Mouse (Mus musculus) forebrain, embryonic 12.5 days (tissue): ENCODE measurements at regions not wholly inside any gene's neighbourhood (a gene's known extent, or its start where the extent isn't known, plus 50 kb on each side); places are given as distances from the start of the nearest gene placed in this dataset.
A peak's percentile ranks its signal among the peaks of the same experiment; 100 is the strongest.

Source experiments
- ATAC-seq: fragments of 200-750 bp; cut with Nextera tagmentation; 2 replicates; pipeline ENCODE4 v1.8.0; 2017; ENCODE audit warnings: moderate TSS enrichment; ENCODE audit not compliant: low FRiP score
- H3K27ac ChIP-seq: fragments of 300-500 bp; sonication (generic); 2 replicates; pipeline ENCODE4 v1.5.1; 2016; ENCODE audit warnings: mild to moderate bottlenecking
- H3K27me3 ChIP-seq: fragments of 300-500 bp; sonication (generic); 2 replicates; pipeline ENCODE4 v1.6.1; 2016; ENCODE audit warnings: mild to moderate bottlenecking
- H3K36me3 ChIP-seq: fragments of 300-500 bp; sonication (generic); replicated peaks from 2 replicates; pipeline ENCODE4 v1.6.1; 2016; ENCODE audit warnings: mild to moderate bottlenecking
- H3K4me1 ChIP-seq: fragments of 300-500 bp; sonication (generic); 2 replicates; pipeline ENCODE4 v1.6.1; 2016
- H3K4me2 ChIP-seq: fragments of 300-500 bp; sonication (generic); 2 replicates; pipeline ENCODE4 v1.6.1; 2016; ENCODE audit warnings: mild to moderate bottlenecking, moderate library complexity
- H3K4me3 ChIP-seq: fragments of 300-500 bp; sonication (generic); replicated peaks from 2 replicates; pipeline ENCODE4 v1.5.1; 2016; ENCODE audit warnings: mild to moderate bottlenecking
- H3K9ac ChIP-seq: fragments of 300-500 bp; sonication (generic); 2 replicates; pipeline ENCODE4 v1.6.1; 2016; ENCODE audit warnings: mild to moderate bottlenecking
- H3K9me3 ChIP-seq: fragments of 300-500 bp; sonication (generic); 2 replicates; pipeline ENCODE4 v1.6.1; 2016
- WGBS: fragments of 180-500 bp; shearing (Covaris S2); methylation state at CpG from one replicate; pipeline ENCODE4 v1.1.7; 2016; 5-methylcytosine and 5-hydroxymethylcytosine counted together

GRCm38 (mm10) chr11:85966207-85966606 is 80.0 kb downstream of the Tbx4 start:
- Histone ChIP-seq H3K4me2 (no peak overlapping the region), H3K9me3 (0 out of 2 replicates have a peak, but pooled peaks cover 2% of the 10 kb centered on the region), H3K9ac (no peak overlapping the region), H3K4me3 (no peak overlapping the region), H3K36me3 (no peaks in the 10 kb centered on the region), H3K27me3 (0 out of 2 replicates have a peak, but pooled peaks cover 2% of the 10 kb centered on the region), H3K4me1 (no peaks in the 10 kb centered on the region), H3K27ac (no peak overlapping the region)
- no peak for ATAC-seq
- WGBS: 82% methylated on average over 5 of the region's 5 CpGs

GRCm38 (mm10) chr11:85970287-85970686 is 84.1 kb downstream of the Tbx4 start:
- Histone ChIP-seq H3K27ac (no peak overlapping the region), H3K27me3 (peaks cover 8% of the 10 kb centered on the region; the same call in 1 of the 2 replicates), H3K36me3 (no peaks in the 10 kb centered on the region), H3K4me3 (no peak overlapping the region), H3K9ac (no peak overlapping the region), H3K4me1 (no peaks in the 10 kb centered on the region), H3K9me3 (0 out of 2 replicates have a peak, but pooled peaks cover 2% of the 10 kb centered on the region), H3K4me2 (no peak overlapping the region)
- WGBS: 77% methylated on average over 2 of the region's 2 CpGs
- ATAC-seq: no peak

- 0 out of 2 replicates have a peak, but pooled peaks cover 2% of the 10 kb centered on the region for H3K9me3 ChIP-seq
- H3K9ac ChIP-seq: no peak overlapping the region
- no peak overlapping the region for H3K4me2 ChIP-seq
- 22% methylated on average over 7 of the region's 7 CpGs for WGBS
- H3K36me3 ChIP-seq: no peaks in the 10 kb centered on the region
- no peaks in the 10 kb centered on the region for H3K4me1 ChIP-seq
- no peak for ATAC-seq
- H3K27me3 ChIP-seq: peaks cover 8% of the 10 kb centered on the region; the same call in 1 of the 2 replicates
- H3K4me3 ChIP-seq: no peak overlapping the region
- no peak overlapping the region for H3K27ac ChIP-seq
Measured at GRCm38 (mm10) chr11:85972385-85972784, 86.2 kb downstream of the Tbx4 start.

GRCm38 (mm10) chr11:85973736-85974135 is 87.5 kb downstream of the Tbx4 start:
- Histone ChIP-seq H3K4me2 (no peak overlapping the region), H3K27me3 (peaks cover 8% of the 10 kb centered on the region; the same call in 1 of the 2 replicates), H3K4me3 (no peak overlapping the region), H3K4me1 (no peaks in the 10 kb centered on the region), H3K9me3 (0 out of 2 replicates have a peak, but pooled peaks cover 2% of the 10 kb centered on the region), H3K36me3 (no peaks in the 10 kb centered on the region), H3K9ac (no peak overlapping the region), H3K27ac (no peak overlapping the region)
- no peak for ATAC-seq
- 67% methylated on average over 5 of the region's 5 CpGs for WGBS

GRCm38 (mm10) chr11:85976693-85977434 is 90.6 kb downstream of the Tbx4 start:
- no peak overlapping the region for H3K27ac ChIP-seq
- H3K4me1 ChIP-seq: no peaks in the 10 kb centered on the region
- H3K4me3 ChIP-seq: no peak overlapping the region
- no peaks in the 10 kb centered on the region for H3K9me3 ChIP-seq
- H3K27me3 ChIP-seq: peaks cover 6% of the 10 kb centered on the region; the same call in 1 of the 2 replicates
- 88% methylated on average over 18 of the region's 18 CpGs for WGBS
- no peak overlapping the region for H3K4me2 ChIP-seq
- ATAC-seq: no peak
- H3K36me3 ChIP-seq: no peaks in the 10 kb centered on the region
- H3K9ac ChIP-seq: no peak overlapping the region

- ATAC-seq: no peak
- 90% methylated on average over 11 of the region's 11 CpGs for WGBS
- no peak overlapping the region for H3K27ac ChIP-seq
Measured at GRCm38 (mm10) chr11:85980388-85980787, 94.2 kb downstream of the Tbx4 start.

GRCm38 (mm10) chr11:85981561-85981960 is 95.3 kb downstream of the Tbx4 start:
- no peak for ATAC-seq
- no peaks in the 10 kb centered on the region for H3K4me1 ChIP-seq
- H3K27ac ChIP-seq: no peak overlapping the region
- no peaks in the 10 kb centered on the region for H3K36me3 ChIP-seq
- H3K4me3 ChIP-seq: no peak overlapping the region
- no peaks in the 10 kb centered on the region for H3K9me3 ChIP-seq
- H3K9ac ChIP-seq: no peak overlapping the region
- H3K4me2 ChIP-seq: no peak overlapping the region
- H3K27me3 ChIP-seq: no peaks in the 10 kb centered on the region
- WGBS: 87% methylated on average over 4 of the region's 4 CpGs

More at GRCm38 (mm10) chr11:85980388-85980787, 94.2 kb downstream of the Tbx4 start:
- Histone ChIP-seq H3K4me1 (no peaks in the 10 kb centered on the region), H3K9ac (no peak overlapping the region), H3K27me3 (no peaks in the 10 kb centered on the region), H3K36me3 (no peaks in the 10 kb centered on the region), H3K9me3 (no peaks in the 10 kb centered on the region), H3K4me2 (no peak overlapping the region), H3K4me3 (no peak overlapping the region)

GRCm38 (mm10) chr11:85986338-85986737 is 100.1 kb downstream of the Tbx4 start:
- Histone ChIP-seq H3K27ac (no peak overlapping the region), H3K9ac (no peak overlapping the region), H3K4me2 (no peak overlapping the region), H3K27me3 (peaks cover 20% of the 10 kb centered on the region), H3K4me1 (peaks cover 11% of the 10 kb centered on the region), H3K4me3 (no peak overlapping the region), H3K36me3 (no peaks in the 10 kb centered on the region), H3K9me3 (no peaks in the 10 kb centered on the region)
- 88% methylated on average over 8 of the region's 8 CpGs for WGBS
- no peak for ATAC-seq

GRCm38 (mm10) chr11:85987181-85987580 is 101.0 kb downstream of the Tbx4 start:
- no peak overlapping the region for H3K4me3 ChIP-seq
- H3K27me3 ChIP-seq: peaks cover 20% of the 10 kb centered on the region
- H3K27ac ChIP-seq: no peak overlapping the region
- peaks cover 11% of the 10 kb centered on the region for H3K4me1 ChIP-seq
- H3K9ac ChIP-seq: no peak overlapping the region
- no peaks in the 10 kb centered on the region for H3K36me3 ChIP-seq
- no peak for ATAC-seq
- 91% methylated on average over 2 of the region's 2 CpGs for WGBS
- H3K4me2 ChIP-seq: no peak overlapping the region
- H3K9me3 ChIP-seq: no peaks in the 10 kb centered on the region

GRCm38 (mm10) chr11:85989536-85989935 is 103.3 kb downstream of the Tbx4 start:
- Histone ChIP-seq H3K36me3 (no peaks in the 10 kb centered on the region), H3K9ac (no peak overlapping the region; the same call in 1 of the 2 replicates), H3K4me1 (peaks cover 11% of the 10 kb centered on the region), H3K27ac (no peak overlapping the region), H3K27me3 (peaks cover 22% of the 10 kb centered on the region), H3K9me3 (no peaks in the 10 kb centered on the region), H3K4me2 (peak overlapping the region; percentile 52), H3K4me3 (peak overlapping the region; percentile 22)
- WGBS: 8% methylated on average over 10 of the region's 10 CpGs
- no peak for ATAC-seq

GRCm38 (mm10) chr11:85989940-85990493 is 103.8 kb downstream of the Tbx4 start:
- Histone ChIP-seq H3K27ac (no peak overlapping the region), H3K4me3 (peak overlapping the region; percentile 22), H3K27me3 (peaks cover 25% of the 10 kb centered on the region), H3K9me3 (no peaks in the 10 kb centered on the region), H3K4me2 (peak overlapping the region; percentile 52), H3K9ac (no peak overlapping the region; the same call in 1 of the 2 replicates), H3K36me3 (no peaks in the 10 kb centered on the region), H3K4me1 (peaks cover 12% of the 10 kb centered on the region)
- 11% methylated on average over 11 of the region's 12 CpGs for WGBS
- ATAC-seq: no peak

GRCm38 (mm10) chr11:85995318-85996095 is 109.3 kb downstream of the Tbx4 start:
- Histone ChIP-seq H3K27me3 (peaks cover 10% of the 10 kb centered on the region), H3K36me3 (no peaks in the 10 kb centered on the region), H3K27ac (no peak overlapping the region), H3K9me3 (no peaks in the 10 kb centered on the region), H3K4me2 (peak overlapping the region; percentile 47), H3K4me3 (peak overlapping the region; percentile 15; the same call in 1 of the 2 replicates), H3K9ac (no peak overlapping the region), H3K4me1 (peaks cover 11% of the 10 kb centered on the region)
- WGBS: 45% methylated on average over 29 of the region's 29 CpGs
- no peak for ATAC-seq
